Mouse (Mus musculus) lung, adult 2 months (tissue): Measurements from ENCODE around the gene Herpud2.

Source experiments
- CTCF ChIP-seq: fragments of 200-500 bp; IDR thresholded peaks from 2 replicates; pipeline ENCODE4 v1.5.1; 2011; ENCODE audit warnings: mild to moderate bottlenecking, low read length, control low read depth; ENCODE audit not compliant: insufficient read depth
- POLR2A ChIP-seq: fragments of 200-500 bp; IDR thresholded peaks from 2 replicates; pipeline ENCODE4 v1.6.1; 2011; ENCODE audit warnings: low read depth, mild to moderate bottlenecking, control low read depth, low read length, borderline replicate concordance; ENCODE audit errors: extremely low read depth

GRCm38 (mm10) chr9:25090853-25091252 is 60.8 kb downstream of the Herpud2 start:
- TF ChIP-seq CTCF: no peak
- no peak for TF ChIP-seq POLR2A
